Mouse (Mus musculus) embryonic fibroblast, embryonic 13.5 days (primary cell): Measurements from ENCODE around the gene Unk.

Experiments used
- CTCF ChIP-seq: IDR thresholded peaks from 2 replicates; pipeline ENCODE4 v1.5.1; 2011; ENCODE audit warnings: mild to moderate bottlenecking, control low read depth, low read length, moderate library complexity, borderline replicate concordance; ENCODE audit not compliant: insufficient read depth
- POLR2A ChIP-seq: IDR thresholded peaks from 2 replicates; pipeline ENCODE4 v1.6.1; 2011; ENCODE audit warnings: low read depth, mild to moderate bottlenecking, control low read depth, low read length, moderate library complexity

DNA sequence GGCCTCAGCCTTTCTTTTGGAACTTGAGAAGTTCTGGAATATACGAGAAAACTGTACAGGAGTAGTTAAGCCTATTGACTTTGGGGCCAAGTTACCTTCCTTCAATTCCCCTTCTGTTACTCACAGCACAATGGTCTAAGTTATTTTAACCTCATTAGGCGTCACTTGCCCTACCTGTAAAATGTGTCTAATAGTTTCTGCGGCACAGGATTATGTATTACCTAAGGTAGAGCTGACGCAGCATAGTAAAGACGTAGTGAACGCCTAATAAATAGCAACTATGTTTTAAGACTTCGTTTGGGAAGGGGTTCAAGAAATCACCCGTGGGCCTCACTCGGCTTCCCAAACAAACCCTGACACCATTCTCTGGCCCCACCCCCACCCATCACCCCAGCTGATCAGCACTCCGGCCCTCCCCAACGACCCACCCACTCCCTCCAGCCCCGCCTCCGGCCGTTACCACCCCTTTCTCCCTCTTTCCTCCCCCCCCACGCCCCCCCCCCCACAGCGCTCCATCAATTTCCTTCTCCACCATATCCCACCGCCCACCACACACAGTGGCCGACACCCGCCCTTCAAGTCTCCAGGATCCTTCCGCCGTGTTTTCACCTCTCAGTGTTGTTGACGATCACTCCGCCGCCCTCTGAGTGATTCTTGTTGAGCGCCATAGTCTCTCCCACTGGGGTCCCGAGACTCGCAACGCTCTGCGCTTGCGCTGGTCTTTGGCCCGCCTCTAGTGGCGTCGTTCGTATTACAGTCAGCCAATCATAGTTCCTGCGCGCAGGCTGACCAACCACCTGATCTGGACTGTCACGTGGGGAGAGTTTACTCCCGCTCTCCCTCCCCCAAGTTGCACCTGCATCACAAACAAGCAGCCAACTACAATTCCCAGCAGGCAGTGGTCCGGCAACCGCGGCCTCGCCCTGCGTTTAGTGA lies 56.4 kb downstream of the Unk start, which contains the start of gene Wbp2:
- no peak for TF ChIP-seq CTCF
- peak; percentile 64 for TF ChIP-seq POLR2A
